Mouse (Mus musculus) left cerebral cortex, adult 2 months (tissue): ENCODE data around the gene Dgat2. TPM values are rescaled to one million over a fixed set of nuclear protein-coding genes. Genes with fewer than 3 reads are reported as not detected.

Source experiments
- DNase-seq, 2 experiments: peaks; one replicate each; pipeline ENCODE4 v3.0.0; 2021 to 2022; ENCODE audit warnings: low spot score in 2 of 2, mixed read lengths in 1 of 2; ENCODE audit errors: extremely low spot score in 1 of 2
- H3K27ac ChIP-seq: fragments of 200-600 bp; 2 replicates; pipeline ENCODE4 v1.8.1; 2022
- H3K4me3 ChIP-seq: fragments of 200-600 bp; 2 replicates; pipeline ENCODE4 v1.8.1; 2022
- CTCF ChIP-seq: fragments of 200-600 bp; IDR thresholded peaks from 2 replicates; pipeline ENCODE4 v1.8.1; 2022; ENCODE audit warnings: antibody characterized with exemption, mild to moderate bottlenecking, moderate library complexity
- intact Hi-C: fragments of 180-260 bp; cut with DNase I; formaldehyde crosslinking; loops from one replicate; pipeline ENCODE4 v1.15.1; 2025
- total RNA-seq, 2 experiments: library from RNA; stranded (reverse); gene quantifications; 2 replicates each; pipeline ENCODE4 v1.2.3; 2021

Dgat2 gene
- total RNA-seq, 2 experiments from 2014 or later = 55.7 to 57.8 TPM

- TF ChIP-seq CTCF = no peak
- no peak overlapping the region for H3K4me3 ChIP-seq
- H3K27ac ChIP-seq = no peak overlapping the region
These were observed 53.6 kb downstream of the Dgat2 start for GRCm38 (mm10) chr7:99128965-99129364.

GRCm38 (mm10) chr7:99128020-99128950 is 54.2 kb downstream of the Dgat2 start:
- TF ChIP-seq CTCF = no peak
- Histone ChIP-seq H3K4me3 (no peak overlapping the region), H3K27ac (no peak overlapping the region)
- no peak for DNase-seq
- intact Hi-C loops = no loop called here

More at GRCm38 (mm10) chr7:99128965-99129364, 53.6 kb downstream of the Dgat2 start:
- no peak for DNase-seq
- intact Hi-C loops = no loop called here

- intact Hi-C loops = no loop called here
- H3K27ac ChIP-seq = no peak overlapping the region
- no peak overlapping the region for H3K4me3 ChIP-seq
- no peak for TF ChIP-seq CTCF
- DNase-seq = no peak
These were observed 56.5 kb downstream of the Dgat2 start for GRCm38 (mm10) chr7:99126057-99126456.

- Histone ChIP-seq H3K27ac (no peak overlapping the region), H3K4me3 (no peak overlapping the region)
- no peak for DNase-seq
- intact Hi-C loops = no loop called here
- TF ChIP-seq CTCF = no peak
These were observed 59.9 kb downstream of the Dgat2 start for GRCm38 (mm10) chr7:99122651-99123050.

- intact Hi-C loops = no loop called here
- TF ChIP-seq CTCF = no peak
- no peak for DNase-seq
- H3K27ac ChIP-seq = no peak overlapping the region
- no peak overlapping the region for H3K4me3 ChIP-seq
These were observed 61.5 kb downstream of the Dgat2 start for GRCm38 (mm10) chr7:99120865-99121521.

- no peak for DNase-seq
- Histone ChIP-seq H3K4me3 (no peak overlapping the region), H3K27ac (no peak overlapping the region)
- intact Hi-C loops = no loop called here
- no peak for TF ChIP-seq CTCF
These were observed 62.4 kb downstream of the Dgat2 start for GRCm38 (mm10) chr7:99120082-99120481.

GRCm38 (mm10) chr7:99116781-99117180 is 65.7 kb downstream of the Dgat2 start:
- intact Hi-C loops = no loop called here
- no peak for DNase-seq
- Histone ChIP-seq H3K27ac (no peak overlapping the region), H3K4me3 (no peak overlapping the region)
- no peak for TF ChIP-seq CTCF

- no peak overlapping the region for H3K4me3 ChIP-seq
- no peak for DNase-seq
- no peak overlapping the region for H3K27ac ChIP-seq
- intact Hi-C loops = no loop called here
- TF ChIP-seq CTCF = no peak
These were observed 68.4 kb downstream of the Dgat2 start for GRCm38 (mm10) chr7:99114006-99114726.

GRCm38 (mm10) chr7:99107566-99107965 is 75.0 kb downstream of the Dgat2 start:
- Histone ChIP-seq H3K27ac (no peak overlapping the region), H3K4me3 (no peak overlapping the region)
- intact Hi-C loops = loop anchor here (1.0 to 5.0 kb wide), 3 partner anchors 35 to 345 kb away; partner anchors contain the start of gene Uvrag
- DNase-seq = no peak
- peak; percentile 75 for TF ChIP-seq CTCF

GRCm38 (mm10) chr7:99106714-99107270 is 75.7 kb downstream of the Dgat2 start:
- no peak for TF ChIP-seq CTCF
- intact Hi-C loops = loop anchor here (1.0 to 5.0 kb wide), 3 partner anchors 36 to 346 kb away; partner anchors contain the start of gene Uvrag
- DNase-seq = no peak
- no peak overlapping the region for H3K4me3 ChIP-seq
- no peak overlapping the region for H3K27ac ChIP-seq

Other genes starting within 250 kb of the Dgat2 start
- gene Uvrag, start 41.6 kb downstream of the Dgat2 start, total RNA-seq = 10 to 100 TPM; 47.6 to 68.3 TPM
- gene Mogat2, start 55.9 kb upstream of the Dgat2 start, total RNA-seq = not detected
- 100 to 1,000 TPM; 138 to 141 TPM for gene Map6, start 84.7 kb upstream of the Dgat2 start, total RNA-seq
- 10 to 100 TPM; 22.2 TPM for gene Serpinh1, start 170.5 kb upstream of the Dgat2 start, total RNA-seq
- gene Gdpd5, start 198.7 kb upstream of the Dgat2 start, total RNA-seq = 10 to 100 TPM; 40.8 to 42.4 TPM